Mouse (Mus musculus): ENCODE data around the gene Mphosph9. TPM values are rescaled to one million over a fixed set of nuclear protein-coding genes. Genes with fewer than 3 reads are reported as not detected.
A peak's percentile ranks its signal among the peaks of the same experiment; 100 is the strongest.

The Mphosph9 gene
- total RNA-seq, 2 experiments from 2014 or later = 4.0 to 4.6 TPM

- intact Hi-C loops (cut with DNase I) = no loop called here
- peak; percentile 52 for DNase-seq (ENCODE audit: low spot score)
Observed at GRCm38 (mm10) chr5:124204127-124204794, 123.5 kb downstream of the Mphosph9 start.

GRCm38 (mm10) chr5:124203251-124203650 is 124.5 kb downstream of the Mphosph9 start:
- DNase-seq (ENCODE audit: low spot score) = no peak
- intact Hi-C loops (cut with DNase I) = no loop called here

GRCm38 (mm10) chr5:124202071-124202470 is 125.7 kb downstream of the Mphosph9 start:
- intact Hi-C loops (cut with DNase I) = no loop called here
- DNase-seq (ENCODE audit: low spot score) = no peak

- intact Hi-C loops (cut with DNase I) = no loop called here
- no peak for DNase-seq (ENCODE audit: low spot score)
Observed at GRCm38 (mm10) chr5:124201564-124201963, 126.2 kb downstream of the Mphosph9 start.

Other genes with a start within 250 kb of the Mphosph9 start
- gene Abcb9, start 232.2 kb downstream of the Mphosph9 start, total RNA-seq (2021) = 1 to 10 TPM; 8.0 to 9.0 TPM
- 10 to 100 TPM; 12.5 to 13.9 TPM for gene Ogfod2, start 215.7 kb downstream of the Mphosph9 start, total RNA-seq (2021)
- gene Arl6ip4, start 211.9 kb downstream of the Mphosph9 start, total RNA-seq (2021) = 10 to 100 TPM; 36.2 to 43.0 TPM
- gene Pitpnm2, start 78.2 kb downstream of the Mphosph9 start, total RNA-seq (2021) = 10 to 100 TPM; 42.5 to 50.9 TPM
- gene 2810006K23Rik, start 117 bp upstream of the Mphosph9 start, total RNA-seq (2021) = 10 to 100 TPM; 10.5 to 13.6 TPM
- gene Cdk2ap1, start 35.1 kb upstream of the Mphosph9 start, total RNA-seq (2021) = 100 to 1,000 TPM; 159 to 181 TPM
- 10 to 100 TPM; 63.9 to 68.9 TPM for gene Sbno1, start 98.0 kb upstream of the Mphosph9 start, total RNA-seq (2021)
- gene Kmt5a, start 112.0 kb upstream of the Mphosph9 start, total RNA-seq (2021) = 100 to 1,000 TPM; 221 to 226 TPM
- gene Rilpl2, start 150.4 kb upstream of the Mphosph9 start, total RNA-seq (2021) = 1 to 10 TPM; 7.9 to 9.4 TPM
- gene Snrnp35, start 155.2 kb upstream of the Mphosph9 start, total RNA-seq (2021) = 10 to 100 TPM; 10.0 to 12.7 TPM
- 100 to 1,000 TPM; 191 to 222 TPM for gene Rilpl1, start 203.4 kb upstream of the Mphosph9 start, total RNA-seq (2021)
- gene Tmed2, start 212.7 kb upstream of the Mphosph9 start, total RNA-seq (2021) = 100 to 1,000 TPM; 165 to 178 TPM
- gene Ddx55, start 224.9 kb upstream of the Mphosph9 start, total RNA-seq (2021) = 1 to 10 TPM; 5.4 to 6.0 TPM